Mouse (Mus musculus): ENCODE data around the gene Fam76b.

DNA sequence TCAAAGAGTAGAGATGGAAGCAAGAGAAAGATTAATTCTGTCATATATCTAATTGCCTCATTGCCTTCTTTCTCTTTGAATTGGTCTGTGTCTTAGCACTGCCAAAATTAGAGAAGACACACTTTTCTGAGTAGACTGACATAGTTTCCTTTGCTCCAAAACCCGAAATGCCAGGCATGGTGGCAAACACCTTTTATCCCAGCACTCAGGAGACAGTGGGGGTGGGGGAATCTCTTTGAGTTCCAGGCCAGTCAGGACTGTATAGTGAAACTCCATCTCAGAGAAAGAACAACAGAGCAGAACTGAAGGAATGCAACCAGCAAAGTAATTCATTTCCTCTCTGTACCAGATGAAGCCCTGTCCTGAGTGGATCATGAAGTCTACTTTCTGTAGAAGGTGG is 53.2 kb downstream of the Fam76b start:
- TF ChIP-seq HCFC1 (IDR thresholded peaks at IDR 0.05; ENCODE audit: borderline replicate concordance, insufficient read depth, low read length) (no peak), CHD2 (IDR thresholded peaks at IDR 0.05; ENCODE audit: low read depth, low read length) (no peak), ZNF384 (IDR thresholded peaks at IDR 0.05; ENCODE audit: low read depth, low read length) (no peak), MAFK (IDR thresholded peaks at IDR 0.05; ENCODE audit: insufficient read depth, low read depth, low read length) (no peak)

Measured in ES-E14 (cell line).